Mouse (Mus musculus) olfactory bulb, adult 2 months (tissue): Measurements from ENCODE around the gene Fndc4.

Experiments
- CTCF ChIP-seq: fragments of 200-500 bp; IDR thresholded peaks from 2 replicates; pipeline ENCODE4 v1.5.1; 2012; ENCODE audit warnings: low read depth, mild to moderate bottlenecking, low read length, moderate library complexity; ENCODE audit not compliant: insufficient read depth
- POLR2A ChIP-seq: fragments of 200-500 bp; IDR thresholded peaks from 2 replicates; pipeline ENCODE4 v1.6.1; 2012; ENCODE audit warnings: mild to moderate bottlenecking, low read depth, low read length, moderate library complexity; ENCODE audit not compliant: insufficient read depth

DNA sequence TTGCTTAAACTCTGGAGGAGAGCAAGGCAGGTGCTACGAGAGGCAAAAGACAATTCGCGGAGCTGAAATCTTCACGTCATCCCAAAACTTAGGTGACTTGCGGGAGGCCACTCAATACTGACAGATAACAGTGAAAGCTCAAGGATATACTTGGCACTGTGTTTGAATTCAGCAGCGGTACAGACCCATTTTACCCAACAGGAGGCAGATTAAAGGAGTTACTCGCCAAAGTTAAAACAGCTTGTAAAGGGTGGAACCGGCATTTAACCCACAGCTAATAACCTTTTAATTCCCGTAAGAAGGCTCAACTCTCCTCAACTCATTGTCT, 4.6 kb downstream of the Fndc4 start:
- no peak for TF ChIP-seq CTCF
- no peak for TF ChIP-seq POLR2A
